8 mouse cellular contexts compared by ENCODE assay signal in genomic region chr4:103120395-103120794, GRCm38 (mm10). TPM values are rescaled to one million over a fixed set of nuclear protein-coding genes. Genes with fewer than 3 reads are reported as not detected.
DNase-seq lines count a peak whose midpoint lies in the region; ATAC-seq and TF ChIP-seq lines count a peak whose summit lies in the region.

No protein-coding gene starts in this region.

- no peak for DNase-seq in left cerebral cortex, adult 2 months (ENCODE audit: extremely low spot score in 1 of 2, low spot score in 2 of 2)
- DNase-seq in left cerebral cortex, postnatal 10 days (ENCODE audit: extremely low spot score in 1 of 2, low spot score in 2 of 2) = no peak
- DNase-seq in limb, embryonic 10.5 days (ENCODE audit: low spot score) = no peak
- no peak for DNase-seq in adrenal gland, adult (ENCODE audit: inconsistent age in 2 of 2, low spot score in 1 of 2)
- no peak for DNase-seq in retina, postnatal 1 day
- no peak for DNase-seq in gastrocnemius, postnatal 25 days

- TF ChIP-seq CTCF in left cerebral cortex, adult 2 months (IDR thresholded peaks at IDR 0.05) = no peak

- no peaks in the 10 kb centered on the region for H3K9me3 ChIP-seq in embryonic facial prominence, embryonic 13.5 days
- H3K9me3 ChIP-seq in limb, embryonic 10.5 days (replicated peaks) = no peaks in the 10 kb centered on the region
- no peaks in the 10 kb centered on the region for H3K9me3 ChIP-seq in neural tube, embryonic 14.5 days (ENCODE audit: control insufficient read depth, low read length)

- H3K27me3 ChIP-seq in embryonic facial prominence, embryonic 13.5 days = no peaks in the 10 kb centered on the region
- no peaks in the 10 kb centered on the region for H3K27me3 ChIP-seq in limb, embryonic 10.5 days (ENCODE audit: low read depth, poor library complexity, severe bottlenecking)
- no peaks in the 10 kb centered on the region for H3K27me3 ChIP-seq in neural tube, embryonic 14.5 days (ENCODE audit: control insufficient read depth, insufficient read depth, low read length)

- H3K4me3 ChIP-seq in left cerebral cortex, adult 2 months = peak overlapping the region; percentile 52
- peak overlapping the region; percentile 92 for H3K4me3 ChIP-seq in embryonic facial prominence, embryonic 13.5 days
- H3K4me3 ChIP-seq in limb, embryonic 10.5 days = peak overlapping the region; percentile 91
- peak overlapping the region; percentile 81; the same call in 1 of the 2 replicates for H3K4me3 ChIP-seq in neural tube, embryonic 14.5 days (ENCODE audit: low read depth, low read length)

- H3K36me3 ChIP-seq in embryonic facial prominence, embryonic 13.5 days = peaks cover 6% of the 10 kb centered on the region
- H3K36me3 ChIP-seq in limb, embryonic 10.5 days = peaks cover 6% of the 10 kb centered on the region
- no peaks in the 10 kb centered on the region; the same call in 1 of the 2 replicates for H3K36me3 ChIP-seq in neural tube, embryonic 14.5 days (ENCODE audit: control insufficient read depth, insufficient read depth, low read length)

- 31% methylated on average over 3 of the region's 3 CpGs for WGBS in embryonic facial prominence, embryonic 13.5 days
- WGBS in limb, embryonic 10.5 days = 56% methylated on average over 3 of the region's 3 CpGs
- WGBS in neural tube, embryonic 14.5 days = 48% methylated on average over 3 of the region's 3 CpGs

- ATAC-seq in embryonic facial prominence, embryonic 13.5 days (ENCODE audit: insufficient number of reproducible peaks, insufficient read depth, low FRiP score, low TSS enrichment, low read depth) = no peak
- no peak for ATAC-seq in neural tube, embryonic 14.5 days (ENCODE audit: low read depth)

- H3K27ac ChIP-seq in left cerebral cortex, adult 2 months = no peak overlapping the region
- no peak overlapping the region for H3K27ac ChIP-seq in embryonic facial prominence, embryonic 13.5 days
- no peak overlapping the region; the same call in 1 of the 2 replicates for H3K27ac ChIP-seq in limb, embryonic 10.5 days
- no peak overlapping the region for H3K27ac ChIP-seq in neural tube, embryonic 14.5 days (ENCODE audit: low read depth, low read length)

- peak overlapping the region; percentile 97 for H3K9ac ChIP-seq in embryonic facial prominence, embryonic 13.5 days
- 0 out of 2 replicates have a peak overlapping the region, but pooled peaks have one; percentile 82 for H3K9ac ChIP-seq in neural tube, embryonic 14.5 days (replicated peaks; ENCODE audit: low read depth, low read length)

- H3K4me1 ChIP-seq in embryonic facial prominence, embryonic 13.5 days = peaks cover 15% of the 10 kb centered on the region
- H3K4me1 ChIP-seq in limb, embryonic 10.5 days = peaks cover 20% of the 10 kb centered on the region
- peaks cover 20% of the 10 kb centered on the region for H3K4me1 ChIP-seq in neural tube, embryonic 14.5 days (ENCODE audit: control insufficient read depth, insufficient read depth, low read length)

- peak overlapping the region; percentile 70 for H3K4me2 ChIP-seq in embryonic facial prominence, embryonic 13.5 days
- peak overlapping the region; percentile 89 for H3K4me2 ChIP-seq in neural tube, embryonic 14.5 days (ENCODE audit: low read depth, low read length)

- intact Hi-C loops in left cerebral cortex, adult 2 months (cut with DNase I) = no loop called here
- intact Hi-C loops in left cerebral cortex, postnatal 10 days (cut with DNase I) = no loop called here

RNA-seq across cellular contexts. Expression of gene Wdr78, which starts 6.0 kb away (rescaled TPM):
- 10 to 100 TPM; 15.8 to 17.1 TPM for total RNA-seq in left cerebral cortex, adult 2 months (2021)
- total RNA-seq in left cerebral cortex, postnatal 10 days (2021) = 1 to 10 TPM; 7.5 to 8.7 TPM
- 4.5 and 5.9 TPM in 2 replicates for polyA plus RNA-seq in embryonic facial prominence, embryonic 13.5 days (2015; fragmentation: Nextera tagmentation; extraction: Ambion mirVana)
- polyA plus RNA-seq in limb, embryonic 10.5 days (2016; fragmentation: Nextera tagmentation; extraction: Ambion mirVana) = 3.2 and 4.4 TPM in 2 replicates
- 4.1 and 4.5 TPM in 2 replicates for polyA plus RNA-seq in neural tube, embryonic 14.5 days (2014; fragmentation: Nextera tagmentation; extraction: Ambion mirVana)
- total RNA-seq in gastrocnemius, postnatal 25 days (2021) = 1 to 10 TPM in 1 of 2 experiments, under 1 TPM in 1; 0.59 to 1.1 TPM

RNA-seq across cellular contexts. Expression of gene Mier1, which starts 6.2 kb away (rescaled TPM):
- total RNA-seq in left cerebral cortex, adult 2 months (2021) = 10 to 100 TPM; 44.9 to 45.6 TPM
- total RNA-seq in left cerebral cortex, postnatal 10 days (2021) = 10 to 100 TPM; 47.0 to 48.3 TPM
- polyA plus RNA-seq in embryonic facial prominence, embryonic 13.5 days (2015; fragmentation: Nextera tagmentation; extraction: Ambion mirVana) = 58.4 and 64.7 TPM in 2 replicates
- 33.9 and 41.5 TPM in 2 replicates for polyA plus RNA-seq in limb, embryonic 10.5 days (2016; fragmentation: Nextera tagmentation; extraction: Ambion mirVana)
- 41.3 and 45.5 TPM in 2 replicates for polyA plus RNA-seq in neural tube, embryonic 14.5 days (2014; fragmentation: Nextera tagmentation; extraction: Ambion mirVana)
- total RNA-seq in gastrocnemius, postnatal 25 days (2021) = 10 to 100 TPM; 17.3 to 20.3 TPM

Comparison
In these comparisons a context has a peak if more than half of its experiments do, and no peak if none do; other contexts are left out.
1. RNA of gene Wdr78, which starts 6.0 kb away (total RNA-seq): 15.8 to 17.1 TPM in left cerebral cortex, adult 2 months and 7.5 to 8.7 TPM in left cerebral cortex, postnatal 10 days; 0.59 to 1.1 TPM in gastrocnemius, postnatal 25 days; every median in the first group is over 4 times any median in the second.
2. Peak in every context shown above with its lines, with median percentiles within 50 percentile points of each other: H3K4me3 ChIP-seq.